Mouse (Mus musculus) thymus, postnatal 4 days (tissue): ENCODE measurements around the gene Sco2.

Experiments
- DNase-seq: peaks from one replicate; pipeline ENCODE4 v3.0.0; 2021

Gene Sco2

DNA sequence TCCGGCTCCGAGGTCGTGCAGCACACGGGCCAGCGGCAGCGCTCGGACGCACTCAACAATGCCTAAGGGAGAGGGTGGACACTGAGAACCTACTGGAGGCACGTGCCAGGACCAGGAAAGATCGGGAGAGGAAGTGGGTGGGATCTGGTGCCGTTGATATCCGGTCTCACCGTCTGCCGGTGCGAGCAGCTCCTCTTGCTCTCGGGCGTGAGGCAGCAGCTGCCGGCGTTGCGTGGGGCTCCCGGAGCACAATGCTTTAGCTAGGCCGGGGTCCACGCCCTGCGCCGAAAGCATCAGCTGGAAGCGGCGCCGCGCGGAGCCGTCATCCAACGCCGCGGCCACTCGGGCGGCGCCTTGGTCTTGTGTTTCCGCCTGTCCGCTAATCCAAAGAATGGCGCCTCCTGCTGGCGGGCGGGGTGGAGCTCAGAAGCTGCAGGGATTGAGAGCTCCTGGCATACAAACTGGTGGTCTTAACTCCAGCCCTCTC lies at the start of gene Sco2:
Gene Sco2, minus strand, starts transcription at position 85 of the 487 bp plus-strand sequence.
- DNase-seq = peak; percentile 98

DNA sequence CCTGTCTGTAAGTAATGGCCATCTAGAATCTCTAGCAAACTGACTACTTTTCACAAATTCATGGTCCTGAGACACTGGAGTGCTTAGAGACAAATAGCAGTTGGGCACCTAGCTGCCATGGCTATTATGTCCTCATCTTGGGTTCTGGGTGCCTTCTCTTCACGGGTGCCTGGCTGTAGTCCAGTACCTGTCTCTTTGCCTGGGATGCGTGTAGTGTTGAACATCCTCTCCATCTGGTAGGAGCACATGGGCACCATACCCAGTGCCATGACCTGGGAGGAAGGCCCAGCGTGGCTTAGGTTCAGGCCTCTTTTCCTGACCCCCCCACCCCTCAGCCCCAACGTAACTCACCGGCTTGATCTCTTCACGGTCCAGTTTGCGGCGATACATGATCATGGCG lies 48.3 kb upstream of the Sco2 start:
- no peak for DNase-seq

GRCm38 (mm10) chr15:89415282-89415681 lies 41.6 kb upstream of the Sco2 start:
- no peak for DNase-seq

DNA sequence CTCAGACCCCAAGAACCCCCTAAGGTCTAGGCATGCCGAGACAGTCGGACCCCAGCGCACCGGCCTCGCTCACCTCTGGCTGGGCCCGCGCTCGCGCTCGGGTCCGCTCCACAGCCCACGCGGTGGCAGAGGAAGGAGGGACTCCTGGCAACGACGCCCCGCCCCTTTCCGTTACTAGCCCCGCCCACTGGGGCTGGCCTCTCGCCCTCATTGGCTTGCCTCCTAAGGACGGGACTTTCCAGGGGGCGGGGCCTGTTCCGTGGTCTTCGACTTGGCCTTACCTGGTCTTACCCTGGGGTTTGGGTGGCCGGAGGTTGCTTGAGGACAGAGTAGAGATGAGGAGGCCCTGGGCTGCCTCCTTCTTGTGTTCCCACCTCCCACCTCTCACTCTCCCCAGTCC lies 36.5 kb upstream of the Sco2 start, which contains the start of gene Syce3:
Gene Syce3, minus strand, starts transcription at position 386 of the 400 bp plus-strand sequence.
- DNase-seq = no peak

DNA sequence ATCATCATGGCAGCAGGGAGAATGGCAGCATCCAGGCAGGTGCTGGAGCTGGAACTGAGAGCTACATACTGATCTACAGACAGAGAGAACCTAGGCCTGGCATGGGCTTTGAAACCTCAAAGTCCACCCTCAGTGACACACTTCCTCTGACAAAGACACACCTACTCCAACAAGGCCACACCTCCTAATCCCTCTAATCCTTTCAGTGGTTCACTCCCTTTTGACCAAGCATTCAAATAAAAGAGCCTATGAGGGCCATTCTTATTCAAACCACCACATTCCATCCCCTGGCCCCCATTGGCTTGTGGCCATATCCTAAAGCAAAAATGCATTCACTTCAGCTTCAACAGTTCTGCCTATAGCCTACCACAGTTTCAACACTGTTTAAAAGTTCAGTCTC lies 33.0 kb upstream of the Sco2 start:
- no peak for DNase-seq

- DNase-seq = no peak
These were observed 31.4 kb upstream of the Sco2 start for GRCm38 (mm10) chr15:89404831-89405623.

DNA sequence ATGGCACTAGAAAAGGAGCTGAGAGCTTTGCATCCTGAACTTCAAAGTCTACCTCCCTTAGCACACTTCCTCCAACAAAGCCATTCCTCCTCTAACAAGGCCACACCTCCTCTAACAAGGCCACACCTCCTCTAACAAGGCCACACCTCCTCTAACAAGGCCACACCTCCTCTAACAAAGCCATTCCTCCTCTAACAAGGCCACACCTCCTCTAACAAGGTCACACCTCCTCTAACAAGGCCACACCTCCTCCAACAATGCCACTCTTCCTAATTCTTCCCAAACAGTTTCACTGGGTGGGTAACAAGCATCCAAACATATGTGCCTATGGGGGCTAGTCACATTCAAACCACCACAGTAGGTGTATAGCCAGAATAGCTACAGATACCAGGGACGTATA lies 28.8 kb upstream of the Sco2 start:
- no peak for DNase-seq

DNA sequence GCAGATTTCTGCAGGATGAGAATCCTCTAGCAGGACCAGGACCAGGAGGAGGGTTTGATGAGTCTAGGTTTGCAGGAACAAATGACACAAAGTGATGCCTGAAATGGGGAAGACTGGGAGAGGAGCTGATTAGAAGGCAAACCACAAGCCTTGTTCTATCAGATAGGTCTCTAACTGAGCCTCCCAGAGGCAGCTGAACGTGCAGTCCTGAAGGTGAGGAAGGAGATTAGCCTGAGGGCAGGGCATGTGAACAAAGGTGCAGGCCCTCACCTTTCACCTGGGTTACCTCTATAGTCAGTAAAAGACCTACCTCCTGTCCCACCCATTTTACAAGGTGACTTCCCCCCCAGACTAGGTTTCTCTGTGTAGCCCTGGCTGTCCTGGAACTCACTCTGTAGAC lies 26.1 kb upstream of the Sco2 start:
- no peak for DNase-seq

DNA sequence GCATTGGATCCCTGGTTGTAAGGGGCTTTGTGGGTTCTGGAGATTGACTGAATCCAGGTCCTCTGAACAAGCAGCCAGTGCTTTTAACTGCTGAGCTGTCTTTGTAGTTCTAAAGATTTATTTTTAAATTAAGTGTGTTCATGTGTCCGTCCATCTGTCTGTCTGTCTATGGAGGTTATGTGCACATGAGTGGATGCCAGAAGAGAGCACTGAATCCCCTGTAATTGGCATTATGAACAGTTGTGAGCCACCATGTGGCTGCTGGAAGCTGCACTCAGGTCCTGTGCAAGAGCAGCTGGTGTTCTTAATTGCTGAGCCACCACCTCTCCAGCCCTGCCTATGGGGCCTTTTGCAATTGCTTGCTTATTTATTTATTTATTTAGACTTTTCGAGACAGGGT lies 24.5 kb upstream of the Sco2 start:
- DNase-seq = no peak

GRCm38 (mm10) chr15:89396883-89397282 lies 23.2 kb upstream of the Sco2 start:
- no peak for DNase-seq

DNA sequence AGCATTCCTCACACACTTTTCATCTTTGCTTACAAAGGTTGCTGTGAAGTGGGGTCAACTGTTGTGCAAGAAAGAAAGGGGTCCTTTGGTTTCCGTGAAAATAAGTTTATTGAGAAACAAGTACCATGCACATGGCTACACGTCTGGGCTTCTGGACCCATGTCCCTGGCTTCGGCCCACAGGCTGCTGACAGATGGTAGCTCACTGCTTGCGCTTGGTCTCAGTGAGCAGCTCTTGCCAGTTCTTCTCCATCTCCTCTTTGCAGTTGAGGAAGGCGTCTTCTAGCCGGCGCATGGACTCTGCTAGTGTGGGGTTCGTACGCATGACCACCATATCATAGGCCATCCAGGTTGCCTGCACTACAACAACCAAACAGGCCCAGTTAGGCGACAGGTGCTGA lies 16.4 kb upstream of the Sco2 start:
- DNase-seq = no peak

GRCm38 (mm10) chr15:89387127-89387526 lies 13.5 kb upstream of the Sco2 start:
- DNase-seq = peak; percentile 64

GRCm38 (mm10) chr15:89384617-89385016 lies 11.0 kb upstream of the Sco2 start, which contains the start of gene Klhdc7b:
Klhdc7b (plus strand) TSS chr15:89384917.
- no peak for DNase-seq

DNA sequence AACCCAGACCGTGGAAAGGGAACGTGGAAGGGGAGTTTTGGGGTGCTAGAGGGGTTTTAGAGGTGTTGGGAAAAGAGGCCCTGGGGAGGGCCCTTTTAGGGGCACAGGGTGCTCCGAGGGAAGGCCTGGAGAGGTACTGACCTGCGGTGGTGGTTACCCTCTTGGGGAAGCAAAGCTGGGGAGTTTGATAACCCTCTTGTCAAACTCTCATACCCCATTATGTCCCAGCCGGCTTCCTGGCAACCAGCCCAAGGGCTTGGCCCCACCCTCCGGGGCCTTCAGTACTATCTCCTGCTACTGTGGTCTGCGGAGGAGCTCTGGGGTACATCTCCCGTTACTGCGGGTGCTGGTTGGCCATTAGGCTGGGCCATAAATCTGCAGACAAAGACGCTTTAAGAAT lies 5.8 kb upstream of the Sco2 start:
- DNase-seq = peak; percentile 53

GRCm38 (mm10) chr15:89378831-89379401 lies 5.3 kb upstream of the Sco2 start, which contains the start of gene Odf3b:
Odf3b (minus strand) TSS chr15:89379282.
- peak; percentile 51 for DNase-seq

DNA sequence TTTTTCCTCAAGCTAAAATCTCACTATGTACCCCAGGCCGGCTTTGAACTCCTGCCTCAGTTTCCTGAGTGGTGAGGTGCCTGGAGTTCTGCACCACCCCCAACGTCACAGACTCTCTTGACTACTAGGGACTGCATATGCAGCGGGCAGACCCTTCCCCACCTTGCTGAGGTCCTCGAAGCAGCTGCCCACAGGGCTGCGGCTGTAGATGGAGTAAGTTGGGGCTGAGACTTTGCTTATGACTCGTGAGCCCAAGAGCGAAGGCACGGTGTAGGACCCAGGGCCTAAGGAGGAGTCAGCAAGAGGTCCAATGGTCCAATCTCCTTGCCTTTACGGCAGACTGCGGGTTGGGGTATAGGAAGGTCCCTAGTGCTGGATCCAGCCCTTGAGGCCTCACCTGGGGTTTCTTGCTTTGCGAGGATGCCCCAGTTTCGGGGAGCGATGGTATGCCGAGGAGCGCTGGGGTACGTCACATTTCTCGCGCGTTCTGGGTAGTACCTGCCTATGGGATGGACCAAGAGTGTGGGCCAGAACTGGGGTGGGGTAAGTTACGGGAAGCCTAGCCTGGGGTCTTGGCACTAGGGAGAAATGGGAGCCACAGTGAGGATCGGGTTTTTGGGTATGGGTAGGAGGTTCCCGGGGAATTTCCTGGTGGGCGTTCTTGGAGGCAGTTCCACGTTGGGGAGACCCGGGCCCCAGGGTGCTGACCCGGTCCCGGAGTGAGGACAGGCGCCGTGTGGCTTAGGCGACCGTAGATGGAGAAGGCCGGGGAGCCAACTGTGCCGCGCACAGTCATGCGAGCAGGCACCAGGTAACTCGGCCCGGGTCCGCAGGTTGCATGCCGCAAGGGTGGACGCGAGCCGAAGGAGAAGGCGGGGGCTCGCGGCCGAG lies 4.5 kb upstream of the Sco2 start:
- peak; percentile 35 for DNase-seq

DNA sequence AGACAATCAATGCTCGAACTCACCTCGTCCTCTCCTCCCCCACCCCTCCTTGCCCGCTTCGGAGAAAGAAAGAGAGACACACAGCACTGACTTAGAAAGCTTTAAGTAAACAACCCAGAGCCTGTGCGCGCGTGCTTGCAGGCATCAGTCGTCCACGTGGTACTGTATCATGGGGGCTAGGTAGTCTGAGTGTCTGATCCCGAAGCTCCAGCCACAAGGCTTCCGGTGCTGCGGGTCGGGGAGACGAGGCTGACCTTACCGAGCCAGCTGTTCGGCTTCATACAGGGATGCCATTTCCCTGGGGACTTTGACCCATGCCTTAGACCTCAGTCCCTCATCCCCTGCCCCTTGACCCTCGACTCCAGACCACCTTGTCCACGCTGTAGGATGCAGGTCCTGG lies 3.7 kb upstream of the Sco2 start:
- no peak for DNase-seq

- DNase-seq = no peak
These were observed 3.3 kb upstream of the Sco2 start, which contains the start of gene Tymp for GRCm38 (mm10) chr15:89376957-89377356. Tymp (minus strand) TSS chr15:89377039.

- DNase-seq = no peak
These were observed 2.4 kb upstream of the Sco2 start for GRCm38 (mm10) chr15:89376040-89376439.

- DNase-seq = no peak
These were observed 1.3 kb upstream of the Sco2 start for GRCm38 (mm10) chr15:89374801-89375534.

- no peak for DNase-seq
These were observed 694 bp upstream of the Sco2 start for GRCm38 (mm10) chr15:89374340-89374739.

DNA sequence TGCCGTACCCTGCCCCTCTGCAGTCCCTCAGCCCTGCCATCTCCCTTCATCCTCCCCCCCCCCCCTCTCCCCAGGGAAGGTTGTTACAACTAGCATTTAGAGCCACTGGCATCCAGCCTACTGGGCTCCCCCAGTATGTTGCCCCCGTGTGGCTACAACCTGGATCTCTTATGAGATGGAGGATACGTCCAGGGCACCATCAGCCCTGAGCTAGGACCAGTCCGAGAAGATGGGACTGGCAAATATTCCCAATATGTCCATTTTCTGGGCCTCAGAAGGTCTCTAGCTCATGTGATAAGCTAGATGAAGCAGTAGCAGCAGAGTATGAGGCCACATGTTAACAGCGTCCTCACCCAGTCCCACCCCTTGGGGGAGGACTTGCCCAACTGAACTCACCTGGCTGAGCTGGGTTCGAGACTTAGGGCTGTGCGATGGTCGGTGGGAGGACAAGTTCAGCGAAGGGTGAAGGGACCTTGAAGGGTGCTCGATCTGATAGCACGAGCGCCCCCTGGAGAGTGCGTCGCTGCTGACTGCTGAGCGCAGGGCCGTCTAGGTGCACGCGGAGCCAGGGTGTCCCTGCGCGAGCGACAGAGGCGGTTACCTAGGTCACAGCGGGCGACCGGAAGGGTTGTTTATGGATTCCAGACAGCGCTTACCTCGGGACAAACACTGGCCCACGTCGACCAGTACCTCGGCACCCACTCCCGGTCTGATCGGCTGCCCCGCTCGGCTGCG lies 452 bp downstream of the Sco2 start:
- peak; percentile 97 for DNase-seq
